Mouse (Mus musculus): ENCODE data around the gene Gabrb3.
A peak's percentile ranks its signal among the peaks of the same experiment; 100 is the strongest.
"Not testable (repeated sequence)": the region's sequence is repeated elsewhere in the genome, so short reads cannot be mapped to it uniquely, and the experiment has no call there.

Gabrb3 gene

DNA sequence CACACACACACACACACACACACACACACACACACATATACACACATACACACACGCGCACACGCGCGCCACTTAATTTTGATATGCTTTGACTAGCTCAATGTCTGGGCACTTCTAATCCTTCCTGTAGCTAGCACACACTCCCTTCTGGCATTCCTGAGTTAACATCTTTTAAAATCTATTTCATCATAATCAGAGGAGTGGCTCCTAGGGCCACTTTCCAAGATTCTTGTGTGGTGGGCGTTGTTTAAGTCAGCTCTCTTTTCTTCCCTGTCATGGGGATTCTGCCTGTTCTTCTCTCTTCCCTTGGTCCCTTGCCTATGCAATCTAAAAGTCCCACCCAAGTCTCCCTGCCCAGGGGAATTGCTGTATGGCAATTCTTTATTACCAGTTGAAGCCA is 286.6 kb downstream of the Gabrb3 start:
- DNase-seq (ENCODE audit: low read depth, low spot score) = peak; percentile 5

- no peak for DNase-seq (ENCODE audit: low read depth, low spot score)
Observed at GRCm38 (mm10) chr7:57706976-57707740, 287.7 kb downstream of the Gabrb3 start.

DNA sequence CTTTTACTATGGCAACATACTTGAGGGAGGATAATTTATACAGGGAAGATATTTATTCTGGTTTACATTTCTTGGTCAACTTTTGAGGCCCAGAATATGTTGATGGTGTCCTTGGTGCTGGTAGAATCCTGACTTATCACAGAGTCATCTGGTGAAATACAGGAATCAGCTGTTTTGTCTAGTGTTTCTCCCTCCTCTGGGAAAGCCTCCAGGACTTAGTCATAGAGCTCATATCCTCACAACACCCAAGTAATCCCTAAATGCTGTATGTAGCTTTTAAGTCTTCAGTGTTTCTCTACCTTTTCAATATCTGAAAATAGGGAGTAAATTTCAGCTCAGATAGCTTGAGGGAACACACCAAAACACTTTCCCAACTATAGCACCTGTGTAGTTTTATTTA is 292.2 kb downstream of the Gabrb3 start:
- no peak for DNase-seq (ENCODE audit: low read depth, low spot score)

GRCm38 (mm10) chr7:57746836-57747235 is 327.3 kb downstream of the Gabrb3 start:
- DNase-seq (ENCODE audit: low read depth, low spot score) = no peak

DNA sequence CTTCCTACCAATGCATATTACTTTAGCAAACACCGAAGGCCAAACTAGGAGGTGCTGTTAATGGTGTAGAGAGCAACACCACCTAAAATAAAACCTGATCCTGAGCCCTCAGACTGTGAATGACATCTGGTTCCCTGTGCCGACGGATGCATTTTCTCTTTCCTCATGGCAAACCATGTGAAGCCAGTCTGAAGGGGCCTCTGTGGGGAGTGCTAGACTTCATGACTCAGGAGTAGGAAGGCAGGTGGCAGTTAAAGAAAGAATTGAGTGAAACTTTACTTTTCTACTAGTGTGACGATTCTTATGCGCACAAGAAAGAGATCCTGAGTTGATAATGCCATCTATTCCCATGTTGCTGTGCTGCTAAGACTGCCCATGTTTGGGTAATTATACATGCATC is 341.0 kb downstream of the Gabrb3 start:
- DNase-seq (ENCODE audit: low read depth, low spot score) = no peak

DNA sequence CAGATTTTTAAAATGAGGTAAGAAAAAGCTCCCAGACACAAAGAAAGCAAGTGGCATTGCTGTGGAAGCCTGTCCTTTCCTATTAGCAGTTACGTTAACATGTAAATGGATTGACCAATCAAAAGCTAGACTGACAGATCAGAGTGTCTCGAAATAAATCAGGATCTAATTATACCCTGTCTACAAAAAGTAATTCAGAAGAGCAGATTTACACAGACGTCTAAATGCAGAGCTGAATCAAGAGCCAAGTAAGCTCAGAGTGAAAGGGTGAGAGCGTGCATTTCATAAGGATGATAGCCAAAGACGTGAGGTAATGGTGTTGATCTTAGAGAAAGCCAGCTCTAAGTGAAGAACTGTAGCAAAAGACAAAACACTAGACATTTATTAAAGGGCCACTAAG is 359.3 kb downstream of the Gabrb3 start:
- no peak for DNase-seq (ENCODE audit: low read depth, low spot score)

GRCm38 (mm10) chr7:57786102-57786501 is 366.6 kb downstream of the Gabrb3 start:
- DNase-seq (ENCODE audit: low read depth, low spot score) = not testable (repeated sequence)

DNA sequence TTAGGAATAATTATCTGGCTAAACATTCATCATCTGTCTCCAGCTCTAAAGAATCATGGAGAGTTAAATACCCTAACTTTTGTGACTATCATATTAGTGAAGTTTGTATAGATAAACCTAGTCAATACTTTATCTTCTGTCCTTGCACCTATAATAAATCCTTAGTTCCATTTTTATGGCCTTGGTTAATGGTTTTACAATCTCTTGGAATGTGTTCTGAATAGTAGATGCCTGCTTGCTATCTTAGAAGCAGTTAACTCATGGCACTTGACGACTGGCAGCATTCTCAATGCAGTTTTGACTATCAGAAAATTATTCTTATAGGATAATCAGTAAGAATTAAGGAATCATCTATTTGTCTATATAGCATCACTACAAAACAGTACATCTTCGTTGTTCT is 368.0 kb downstream of the Gabrb3 start:
- no peak for DNase-seq (ENCODE audit: low read depth, low spot score)

DNA sequence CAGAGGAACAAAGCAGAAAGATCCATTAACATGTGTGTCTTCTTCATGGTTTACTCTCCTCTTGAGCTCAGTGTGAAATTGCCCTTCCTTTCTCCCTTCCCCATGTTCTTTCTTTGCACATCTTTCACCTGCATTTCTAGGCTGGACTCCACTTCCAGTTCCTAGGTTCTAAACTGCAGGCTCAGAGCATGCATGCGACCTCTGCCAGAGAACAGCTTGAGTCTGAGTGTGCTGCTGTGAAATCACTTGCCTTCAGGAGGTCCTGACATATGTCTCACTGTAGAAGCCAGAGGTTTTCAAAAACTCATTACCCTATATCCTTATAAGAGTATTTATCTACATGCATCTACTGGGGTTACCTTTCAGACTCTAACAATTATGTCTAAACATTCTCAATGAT is 383.8 kb downstream of the Gabrb3 start:
- DNase-seq (ENCODE audit: low read depth, low spot score) = no peak

DNA sequence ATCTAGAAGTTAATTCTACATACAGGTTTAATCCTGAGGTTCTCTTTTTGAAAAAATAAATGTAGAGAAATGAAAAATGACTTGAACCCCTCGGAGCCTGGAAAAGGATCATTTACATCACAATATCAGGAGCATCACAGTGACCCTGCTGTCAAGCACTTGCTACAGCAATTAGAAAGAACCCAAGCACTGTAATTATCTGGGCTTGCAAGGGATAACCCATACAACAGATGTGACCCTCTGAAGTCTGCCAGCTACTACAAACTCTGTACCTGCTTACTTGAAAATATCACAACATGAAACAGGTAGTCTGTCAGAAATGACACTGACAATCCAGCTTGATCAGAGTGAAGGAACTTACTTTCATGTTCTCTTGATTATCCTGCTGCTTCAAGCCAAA is 394.2 kb downstream of the Gabrb3 start:
- DNase-seq (ENCODE audit: low read depth, low spot score) = no peak

DNA sequence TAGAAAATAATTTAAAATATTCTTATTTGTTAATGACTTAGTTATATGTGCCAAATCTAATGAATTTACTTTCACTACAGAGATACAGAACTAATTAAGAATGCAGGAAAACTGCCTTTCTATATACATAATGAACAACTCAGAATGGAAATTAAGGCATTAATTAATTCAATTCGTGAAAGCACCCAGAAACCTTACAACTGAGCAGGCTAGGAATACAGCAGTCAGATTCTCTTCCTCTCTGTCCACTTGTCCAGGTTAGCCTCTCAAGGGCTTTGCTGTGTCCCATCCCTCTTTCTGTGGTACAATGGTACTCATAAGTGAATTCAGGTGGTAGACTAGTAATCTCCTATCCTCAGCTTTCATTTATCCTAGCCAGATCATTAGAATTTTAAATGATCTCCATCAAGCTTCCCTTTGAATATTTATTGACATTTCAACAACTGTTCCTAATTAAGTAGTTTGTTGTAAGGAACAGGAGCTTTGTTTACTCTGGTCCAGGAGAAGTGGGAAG is 422.9 kb downstream of the Gabrb3 start:
- no peak for DNase-seq (ENCODE audit: low read depth, low spot score)

- DNase-seq (ENCODE audit: low read depth, low spot score) = no peak
Observed at GRCm38 (mm10) chr7:57867951-57868350, 448.5 kb downstream of the Gabrb3 start.
